Mouse (Mus musculus) bone marrow, adult 2 months (tissue): ENCODE measurements around the gene Txnrd2. TPM values are rescaled to one million over a fixed set of nuclear protein-coding genes. Genes with fewer than 3 reads are reported as not detected.

Experiments
- H3K27ac ChIP-seq: fragments of 200-500 bp; 2 replicates; pipeline ENCODE4 v1.5.1; 2012; ENCODE audit warnings: low read depth, mild to moderate bottlenecking, control low read depth, inconsistent platforms, low read length; ENCODE audit not compliant: control insufficient read depth, poor library complexity, insufficient read depth
- H3K4me1 ChIP-seq: fragments of 200-500 bp; 2 replicates; pipeline ENCODE4 v1.6.1; 2011; ENCODE audit warnings: low read length; ENCODE audit not compliant: control insufficient read depth, insufficient read depth
- H3K4me3 ChIP-seq: fragments of 200-500 bp; replicated peaks from 2 replicates; pipeline ENCODE3; 2011; ENCODE audit warnings: mild to moderate bottlenecking, low read depth, low read length, control low read depth; ENCODE audit not compliant: control insufficient read depth
- CTCF ChIP-seq: fragments of 200-500 bp; IDR thresholded peaks from 2 replicates; pipeline ENCODE4 v1.5.1; 2011; ENCODE audit warnings: low read length, control low read depth; ENCODE audit not compliant: control insufficient read depth, insufficient read depth
- POLR2A ChIP-seq: fragments of 200-500 bp; IDR thresholded peaks from 2 replicates; pipeline ENCODE4 v1.6.1; 2011; ENCODE audit warnings: low read depth, mild to moderate bottlenecking, control low read depth, low read length, borderline replicate concordance; ENCODE audit not compliant: control insufficient read depth
- WGBS: fragments of 180-500 bp; shearing (Covaris S2); methylation state at CpG from one replicate; pipeline ENCODE4 v1.1.7; 2018; 5-methylcytosine and 5-hydroxymethylcytosine counted together
- polyA plus RNA-seq: library from polyadenylated mRNA; stranded (reverse); fragments of >200 nt; gene quantifications from 2 replicates; pipeline ENCODE4 v1.2.4, GENCODE M21; 2011; ENCODE audit warnings: low replicate concordance; ENCODE audit not compliant: missing spikeins, insufficient read depth, insufficient read length

Txnrd2 gene
- polyA plus RNA-seq, 1 experiment, result 66.6 TPM

- H3K4me1 ChIP-seq, result peaks cover 13% of the 10 kb centered on the region
- no peak overlapping the region for H3K4me3 ChIP-seq
- peak overlapping the region; percentile 14 for H3K27ac ChIP-seq
- WGBS, result 91% methylated on average over 13 of the region's 13 CpGs
- TF ChIP-seq POLR2A, result no peak
- no peak for TF ChIP-seq CTCF
Observed at GRCm38 (mm10) chr16:18411026-18411649, 15.0 kb upstream of the Txnrd2 start.

DNA sequence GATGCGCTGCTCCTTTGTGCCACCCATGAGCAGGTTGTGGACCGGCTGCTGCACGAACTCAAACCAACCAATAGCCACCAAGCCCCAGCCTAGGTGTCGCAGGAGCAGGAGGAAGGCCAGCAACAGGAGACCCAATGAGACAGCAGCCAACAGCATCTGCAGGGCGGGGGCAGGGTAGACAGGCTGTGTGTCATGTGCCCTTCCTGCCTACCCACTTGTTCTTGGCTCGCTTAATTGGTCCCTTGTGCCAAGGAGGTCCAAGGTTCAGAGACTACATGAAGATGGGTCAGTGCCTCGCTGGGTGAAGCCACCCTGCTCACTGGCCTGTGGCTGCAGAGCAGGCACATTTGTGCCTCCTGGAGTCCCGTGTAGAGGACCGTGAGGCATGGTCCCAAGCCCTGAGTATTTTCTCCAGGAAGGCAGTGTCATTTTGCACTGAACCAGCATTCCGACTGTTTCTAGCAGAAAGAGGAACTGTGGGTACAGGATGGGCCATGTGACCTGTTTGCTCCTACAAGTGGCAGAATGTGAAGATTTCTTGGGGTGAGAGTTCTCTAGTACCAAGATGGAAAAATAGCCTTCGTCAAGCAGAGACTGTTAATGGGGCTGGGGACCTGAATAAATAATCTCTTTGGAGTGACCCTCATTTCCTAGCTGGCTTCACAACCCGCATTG is 14.2 kb upstream of the Txnrd2 start:
- Histone ChIP-seq H3K4me1 (peaks cover 15% of the 10 kb centered on the region), H3K27ac (peak overlapping the region; percentile 14), H3K4me3 (no peak overlapping the region)
- WGBS, result 19% methylated on average over 12 of the region's 12 CpGs
- no peak for TF ChIP-seq POLR2A
- TF ChIP-seq CTCF, result no peak

GRCm38 (mm10) chr16:18413032-18413816 is 13.0 kb upstream of the Txnrd2 start:
- WGBS, result 46% methylated on average over 7 of the region's 7 CpGs
- TF ChIP-seq CTCF, result no peak
- TF ChIP-seq POLR2A, result no peak
- peaks cover 15% of the 10 kb centered on the region for H3K4me1 ChIP-seq
- no peak overlapping the region for H3K4me3 ChIP-seq
- peak overlapping the region; percentile 11; the same call in 1 of the 2 replicates for H3K27ac ChIP-seq

DNA sequence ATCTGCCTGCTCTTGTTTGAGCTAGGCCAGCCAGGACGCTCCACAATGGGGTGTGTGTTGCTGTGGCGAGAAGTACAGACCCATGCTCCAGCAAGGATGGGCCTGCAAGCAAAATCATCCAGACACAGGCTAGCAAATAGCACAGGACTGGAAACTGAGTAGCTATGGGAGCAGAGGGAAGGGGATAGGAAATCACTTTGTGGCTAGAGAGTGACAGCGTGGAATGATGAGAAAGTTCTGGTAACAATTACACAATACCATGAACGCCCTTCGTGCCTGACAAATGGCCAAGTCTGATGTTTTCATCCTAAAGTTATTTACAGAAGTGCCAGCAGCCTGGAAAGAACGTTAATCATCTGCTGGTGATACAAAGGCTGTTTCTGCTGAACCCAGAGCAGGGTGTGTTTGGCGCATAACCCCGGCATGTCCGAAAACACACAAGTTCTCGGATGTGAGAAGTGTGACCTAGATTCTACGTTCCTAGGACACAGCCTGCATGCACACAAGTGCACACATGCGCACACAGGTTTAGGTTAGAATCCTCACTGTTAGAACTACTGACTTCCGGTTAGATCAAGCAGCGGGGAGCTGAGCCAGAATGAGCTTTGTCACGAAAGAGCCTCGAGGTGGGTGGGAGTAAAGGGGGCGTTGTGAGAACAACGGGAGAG is 10.0 kb upstream of the Txnrd2 start:
- H3K27ac ChIP-seq, result peak overlapping the region; percentile 40
- no peak for TF ChIP-seq POLR2A
- TF ChIP-seq CTCF, result no peak
- peaks cover 17% of the 10 kb centered on the region for H3K4me1 ChIP-seq
- WGBS, result 39% methylated on average over 18 of the region's 18 CpGs
- H3K4me3 ChIP-seq, result no peak overlapping the region

DNA sequence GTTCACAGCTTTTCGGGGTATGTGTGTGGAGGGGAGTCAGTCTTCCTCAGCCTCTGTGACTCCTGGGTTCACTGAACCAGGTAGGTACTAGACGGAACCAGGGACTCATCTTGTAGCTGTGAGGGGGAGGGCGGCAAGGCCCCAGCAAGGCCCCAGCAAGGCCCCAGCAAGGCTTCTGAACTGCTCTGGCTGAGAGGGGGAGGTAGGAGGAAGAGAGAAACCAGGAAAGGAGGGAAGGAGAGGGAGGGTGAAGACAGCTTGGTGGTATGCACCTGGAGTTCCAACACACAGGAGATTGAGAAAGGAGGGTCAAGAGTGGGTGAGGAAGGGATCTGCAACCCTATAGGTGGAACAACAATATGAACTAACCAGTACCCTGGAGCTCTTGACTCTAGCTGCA is 9.3 kb upstream of the Txnrd2 start:
- Histone ChIP-seq H3K4me3 (no peak overlapping the region), H3K27ac (peak overlapping the region; percentile 40), H3K4me1 (peaks cover 11% of the 10 kb centered on the region)
- TF ChIP-seq CTCF (no peak), POLR2A (no peak)
- WGBS, result 74% methylated on average over 3 of the region's 3 CpGs

DNA sequence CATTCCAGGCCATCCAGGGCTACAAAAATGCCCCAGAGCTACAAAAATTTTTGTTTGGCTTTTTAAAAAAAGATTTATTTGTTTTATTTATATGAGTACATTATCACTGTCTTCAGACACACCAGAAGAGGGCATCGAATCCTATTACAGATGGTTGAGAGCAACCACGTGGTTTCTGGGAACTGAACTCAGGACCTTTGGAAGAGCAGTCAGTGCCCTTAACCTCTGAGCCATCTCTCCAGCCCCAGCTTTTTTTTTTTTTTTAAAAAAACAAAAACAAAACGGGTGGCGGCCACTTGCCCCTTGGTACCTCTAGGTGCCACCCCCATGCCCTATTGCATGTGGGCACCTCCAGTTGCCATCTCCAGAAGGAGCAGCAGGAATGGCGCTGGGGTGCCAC is 8.7 kb upstream of the Txnrd2 start:
- WGBS, result 86% methylated on average over 5 of the region's 5 CpGs
- no peak for TF ChIP-seq CTCF
- TF ChIP-seq POLR2A, result no peak
- Histone ChIP-seq H3K4me3 (no peak overlapping the region), H3K4me1 (peaks cover 9% of the 10 kb centered on the region), H3K27ac (no peak overlapping the region)

DNA sequence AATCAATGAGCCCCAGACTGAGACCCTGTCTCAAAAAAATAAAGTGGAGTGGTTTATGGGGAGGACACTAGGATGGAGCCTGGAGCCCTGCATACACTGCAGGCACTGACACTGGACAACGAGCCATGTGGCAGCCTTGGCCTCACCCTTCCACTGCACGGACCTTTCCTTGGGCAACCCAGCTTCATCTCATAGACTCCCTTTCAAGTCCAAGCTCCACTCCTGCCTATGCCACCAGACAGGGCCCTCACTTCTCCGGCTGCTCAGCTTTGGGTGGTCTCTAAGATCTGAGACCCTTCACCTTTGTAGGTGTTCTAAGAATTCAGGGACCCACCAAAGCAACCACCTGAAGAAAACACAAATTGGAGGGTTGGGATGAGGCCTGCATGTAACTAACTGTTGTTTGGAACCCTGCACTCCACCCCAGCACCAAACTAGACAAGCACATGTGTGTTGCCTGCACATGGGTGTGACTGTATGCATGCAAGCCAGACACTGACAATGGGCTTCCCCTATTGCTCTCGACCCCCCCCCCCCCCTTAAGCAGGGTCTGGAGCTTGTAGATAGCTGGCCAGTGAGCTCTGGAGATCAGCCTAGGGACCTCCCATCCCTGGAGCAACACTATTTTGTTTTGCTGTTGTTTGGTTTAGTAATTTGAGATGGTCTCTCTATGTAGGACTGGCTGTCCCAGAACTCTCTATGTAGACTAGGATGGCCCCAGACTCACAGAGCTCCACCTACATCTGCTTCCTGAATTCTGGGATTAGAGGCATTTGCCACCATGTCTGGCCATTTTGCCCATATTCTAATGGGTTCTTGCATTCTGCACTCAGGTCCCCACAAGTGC is 7.2 kb upstream of the Txnrd2 start:
- peaks cover 4% of the 10 kb centered on the region for H3K4me1 ChIP-seq
- TF ChIP-seq CTCF, result no peak
- TF ChIP-seq POLR2A, result no peak
- 63% methylated on average over 4 of the region's 4 CpGs for WGBS
- no peak overlapping the region for H3K4me3 ChIP-seq
- no peak overlapping the region for H3K27ac ChIP-seq
